Mouse (Mus musculus) heart, adult 8-10 months (tissue): Measurements from ENCODE around the gene Pnpo. TPM values are rescaled to one million over a fixed set of nuclear protein-coding genes. Genes with fewer than 3 reads are reported as not detected.

Experiments
- DNase-seq: peaks from one replicate; pipeline ENCODE4 v3.0.0; 2022; ENCODE audit warnings: low spot score
- total RNA-seq, 4 experiments: library from RNA; stranded (reverse); gene quantifications; 2 replicates each; pipeline ENCODE4 v1.2.4; 2022

Pnpo gene
- total RNA-seq, 4 experiments from 2014 or later: 14.9 to 16.6 (median 16.1) TPM

GRCm38 (mm10) chr11:96937549-96938425 lies 6.0 kb downstream of the Pnpo start:
- DNase-seq: peak; percentile 38

GRCm38 (mm10) chr11:96935872-96936650 lies 7.7 kb downstream of the Pnpo start:
- no peak for DNase-seq

- peak; percentile 35 for DNase-seq
Measured at GRCm38 (mm10) chr11:96934921-96935356, 8.8 kb downstream of the Pnpo start.

GRCm38 (mm10) chr11:96933562-96934276 lies 10.1 kb downstream of the Pnpo start:
- DNase-seq: no peak

GRCm38 (mm10) chr11:96931327-96932062 lies 12.3 kb downstream of the Pnpo start:
- DNase-seq: no peak

- DNase-seq: no peak
Measured at GRCm38 (mm10) chr11:96929766-96930331, 13.9 kb downstream of the Pnpo start.

GRCm38 (mm10) chr11:96929096-96929765 lies 14.6 kb downstream of the Pnpo start:
- no peak for DNase-seq

- DNase-seq: no peak
Measured at GRCm38 (mm10) chr11:96928691-96929090, 15.1 kb downstream of the Pnpo start.

- no peak for DNase-seq
Measured at GRCm38 (mm10) chr11:96928088-96928487, 15.7 kb downstream of the Pnpo start, which contains the start of gene Prr15l. Gene Prr15l (plus strand): TSS chr11:96928104.

- DNase-seq: no peak
Measured at GRCm38 (mm10) chr11:96926587-96926986, 17.2 kb downstream of the Pnpo start.

GRCm38 (mm10) chr11:96925469-96926148 lies 18.2 kb downstream of the Pnpo start:
- no peak for DNase-seq

GRCm38 (mm10) chr11:96924861-96925260 lies 18.9 kb downstream of the Pnpo start:
- DNase-seq: no peak

GRCm38 (mm10) chr11:96919003-96919402 lies 24.8 kb downstream of the Pnpo start:
- no peak for DNase-seq

- no peak for DNase-seq
Measured at GRCm38 (mm10) chr11:96917415-96917814, 26.4 kb downstream of the Pnpo start.

GRCm38 (mm10) chr11:96916885-96917396 lies 26.8 kb downstream of the Pnpo start:
- DNase-seq: no peak

- peak; percentile 99 for DNase-seq
Measured at GRCm38 (mm10) chr11:96916044-96916884, 27.5 kb downstream of the Pnpo start, which contains the start of gene Cdk5rap3. Gene Cdk5rap3 (minus strand): TSS chr11:96916496.

- DNase-seq: no peak
Measured at GRCm38 (mm10) chr11:96912682-96913081, 31.1 kb downstream of the Pnpo start.

- DNase-seq: peak; percentile 79
Measured at GRCm38 (mm10) chr11:96910003-96910402, 33.8 kb downstream of the Pnpo start.
